Mouse (Mus musculus): ENCODE measurements at regions not wholly inside any gene's neighbourhood (a gene's known extent, or its start where the extent isn't known, plus 50 kb on each side); places are given as distances from the start of the nearest gene placed in this dataset.

DNA sequence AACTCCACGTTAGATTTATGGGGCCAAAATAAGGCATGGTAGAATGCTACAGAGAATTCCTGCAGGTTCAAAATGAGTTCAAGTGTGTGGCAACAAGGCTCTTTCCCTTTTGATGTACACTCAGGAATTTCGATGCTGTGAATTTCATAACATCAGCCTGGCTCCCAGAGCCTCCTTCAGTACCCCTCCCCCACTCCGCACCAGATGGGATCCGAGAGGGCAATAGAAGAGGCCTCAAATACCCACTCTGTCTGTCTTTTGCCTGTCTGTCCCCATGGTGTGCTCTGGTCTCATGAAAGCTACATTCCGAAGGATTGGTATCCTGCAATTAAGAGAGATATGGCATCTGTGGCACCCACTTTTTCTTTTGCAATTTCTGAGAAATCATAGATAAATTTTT, 134.3 kb downstream of the Mtx2 start:
- TF ChIP-seq POLR2A (IDR thresholded peaks at IDR 0.05; ENCODE audit: extremely low read depth, insufficient read depth, low read length) (no peak), CTCF (IDR thresholded peaks at IDR 0.05; ENCODE audit: extremely low read depth, insufficient read depth, low read length) (no peak)
